Mouse (Mus musculus): ENCODE data around the gene Neurl4.
"Not testable (repeated sequence)": the region's sequence is repeated elsewhere in the genome, so short reads cannot be mapped to it uniquely, and the experiment has no call there.

Neurl4 gene

DNA sequence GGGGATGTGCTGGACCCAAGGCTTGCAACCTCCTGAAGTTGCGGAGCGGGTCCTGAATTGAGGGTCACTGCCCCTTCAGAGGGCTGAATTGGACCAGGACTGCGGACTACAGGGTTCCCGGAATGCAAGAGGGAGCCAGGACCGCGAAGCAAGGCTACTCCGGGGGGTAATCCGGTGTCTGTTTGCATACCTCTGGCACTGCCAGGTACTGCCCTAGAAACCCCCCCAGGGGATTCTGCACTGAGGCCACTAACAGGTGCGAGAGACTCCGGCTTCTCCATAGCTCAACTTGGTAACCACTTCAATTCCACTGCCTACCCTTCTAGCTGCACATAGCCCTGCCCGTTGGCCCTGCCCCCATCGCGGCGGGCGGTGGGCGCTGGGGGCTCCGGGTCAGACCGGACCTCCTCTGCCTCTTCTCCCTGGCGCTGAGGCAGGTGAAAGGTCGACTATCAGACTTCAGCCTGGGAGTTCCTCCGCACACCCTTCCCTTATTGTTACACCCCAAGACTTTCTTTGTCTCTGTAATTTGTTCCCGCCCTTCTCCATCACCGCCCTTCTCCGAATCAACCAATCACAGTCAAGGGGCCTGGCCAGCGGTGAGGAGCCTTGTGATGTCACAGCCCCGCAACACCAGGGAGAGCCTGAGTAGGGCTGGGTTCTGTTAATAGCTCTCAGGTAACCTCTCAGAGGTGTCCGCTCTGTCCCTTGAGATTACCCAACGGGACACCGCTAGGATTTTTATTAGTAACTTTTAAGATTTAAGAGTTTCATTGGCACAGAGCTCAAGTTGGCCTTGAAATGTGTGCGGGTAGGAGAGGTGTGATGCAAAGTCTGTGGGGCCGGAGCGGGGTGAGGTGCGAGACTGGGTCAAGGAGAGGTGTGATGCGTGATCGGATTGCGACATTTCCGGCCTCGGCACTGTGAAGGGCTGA is at the start of gene Neurl4, which contains the start of gene 2810408A11Rik:
Neurl4 (plus strand) TSS at position 602 of the 935 bp plus-strand sequence.
2810408A11Rik (minus strand) TSS at position 517 of the 935 bp plus-strand sequence.
- DNase-seq (ENCODE audit: low read depth, low spot score): peak; percentile 97

DNA sequence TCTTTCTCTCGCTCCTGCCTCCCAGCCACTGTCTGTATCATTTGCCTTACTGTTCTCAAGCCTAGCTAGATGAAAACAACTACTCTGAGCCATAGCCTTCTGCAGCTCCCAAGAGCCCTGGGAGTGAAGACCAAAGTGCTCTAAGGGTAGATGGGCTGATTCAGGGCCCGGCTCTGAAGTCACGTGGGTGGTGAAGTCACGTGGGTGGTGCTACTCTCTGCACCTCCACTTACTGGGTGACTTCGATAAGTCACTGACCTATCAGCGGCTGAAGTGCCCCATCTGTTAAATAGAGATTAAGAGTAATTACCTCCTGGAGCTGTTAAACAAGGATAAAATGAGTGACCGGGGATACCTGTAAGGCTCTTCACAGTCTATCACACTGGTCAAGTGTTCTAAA is 46.9 kb upstream of the Neurl4 start:
- DNase-seq (ENCODE audit: low read depth, low spot score): no peak

DNA sequence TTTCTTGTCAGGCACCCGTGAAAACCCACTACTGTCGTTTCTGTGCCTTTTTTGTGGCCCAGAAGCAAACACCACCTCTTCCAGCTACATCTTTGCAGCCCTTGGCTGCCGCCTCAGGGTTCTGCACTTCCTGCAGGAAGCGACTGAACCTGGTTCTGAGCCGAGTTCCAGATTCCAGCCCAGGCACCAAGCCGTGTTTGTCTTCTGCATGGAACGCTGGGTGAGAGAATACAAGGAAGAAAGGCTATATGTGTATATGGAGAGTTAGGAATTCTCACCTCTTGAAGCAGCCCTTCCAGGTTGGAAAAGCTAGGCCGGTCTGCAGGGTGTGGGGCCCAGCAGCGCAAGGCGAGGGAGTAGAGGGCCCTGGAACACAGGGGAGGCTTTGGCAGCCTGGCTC is 46.2 kb upstream of the Neurl4 start:
- no peak for DNase-seq (ENCODE audit: low read depth, low spot score)

DNA sequence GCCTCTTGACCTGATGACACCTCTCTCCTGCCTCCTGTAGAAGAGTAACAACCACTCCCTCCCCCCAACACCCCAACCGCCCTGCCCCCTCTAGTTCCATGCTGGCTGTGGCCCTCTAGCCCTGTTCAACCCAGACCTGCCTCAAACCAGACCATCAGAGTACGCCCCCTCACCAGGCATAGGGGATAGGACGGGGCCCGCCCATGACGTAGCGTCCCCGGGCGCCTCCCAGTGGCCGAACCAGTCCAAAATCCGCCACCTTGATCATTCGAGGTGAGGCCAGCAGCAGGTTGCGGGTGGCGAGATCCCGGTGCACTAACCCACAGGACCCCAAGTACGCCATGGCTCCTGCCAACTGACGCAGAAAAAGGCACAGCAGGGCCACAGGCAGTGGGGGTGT is 45.5 kb upstream of the Neurl4 start:
- no peak for DNase-seq (ENCODE audit: low read depth, low spot score)

DNA sequence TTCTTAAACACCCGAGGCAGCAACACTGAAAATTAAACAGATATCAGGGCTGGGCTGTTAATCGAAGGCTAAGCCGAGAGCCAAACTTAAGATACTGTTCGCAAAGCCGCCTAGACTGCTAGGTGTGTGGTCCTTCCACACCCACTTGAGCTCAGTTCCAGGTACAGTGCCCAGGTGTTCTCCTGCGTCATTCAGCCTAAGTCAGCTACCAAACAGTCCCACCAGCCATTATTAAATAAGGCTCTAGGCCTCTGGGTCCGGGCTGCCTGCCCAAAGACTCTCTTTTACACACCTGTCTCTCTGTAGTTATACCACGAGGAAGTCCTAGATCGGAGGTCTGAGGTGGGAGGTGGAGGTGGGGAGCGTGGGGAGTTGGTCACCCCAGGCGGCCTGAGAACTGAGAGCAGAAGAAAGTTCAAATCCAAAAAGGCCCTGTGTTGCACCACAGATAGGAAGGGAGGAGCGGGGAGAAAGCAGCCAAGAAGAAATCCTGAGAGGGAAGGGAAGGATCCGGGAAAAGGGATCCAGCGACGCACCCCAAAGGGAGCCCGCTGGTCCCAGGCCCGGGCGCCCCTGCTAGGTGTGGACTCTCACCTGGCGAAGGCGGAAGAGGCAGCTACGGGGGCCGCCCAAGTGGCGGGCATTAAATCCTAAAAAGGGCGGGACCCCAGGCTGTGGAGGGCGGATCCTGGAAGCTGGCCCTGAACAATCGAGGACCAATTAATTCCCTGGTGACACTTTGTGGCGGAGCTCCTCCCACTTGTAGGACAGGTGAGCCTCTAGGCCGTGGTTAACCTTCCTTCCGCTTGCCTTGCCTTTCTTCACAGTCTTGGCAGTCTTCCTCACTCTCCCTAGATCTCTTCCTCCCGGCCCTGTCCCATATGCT is 42.5 kb upstream of the Neurl4 start, which contains the start of gene Tnk1:
Tnk1 (minus strand) TSS at position 618 of the 886 bp plus-strand sequence.
- DNase-seq (ENCODE audit: low read depth, low spot score): no peak

DNA sequence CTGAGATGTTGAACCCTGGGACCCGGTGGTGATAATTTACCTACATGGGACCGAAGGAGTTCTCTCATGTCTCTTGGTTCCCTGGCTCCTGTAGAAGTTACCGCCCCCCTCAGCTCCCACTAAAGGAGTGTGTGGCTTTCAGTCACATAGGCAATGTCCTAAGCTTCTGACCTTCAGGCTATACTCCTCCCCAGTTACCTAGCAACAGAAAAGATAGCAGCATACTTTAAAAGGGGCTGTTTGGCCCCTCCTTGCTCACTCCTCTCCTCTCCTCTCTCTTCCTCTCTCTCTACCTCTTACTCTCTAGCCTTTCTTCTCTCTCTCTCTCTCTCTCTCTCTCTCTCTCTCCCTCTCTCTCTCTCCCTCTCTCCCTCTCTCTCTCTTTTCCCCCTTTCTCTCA is 37.1 kb upstream of the Neurl4 start:
- DNase-seq (ENCODE audit: low read depth, low spot score): not testable (repeated sequence)

DNA sequence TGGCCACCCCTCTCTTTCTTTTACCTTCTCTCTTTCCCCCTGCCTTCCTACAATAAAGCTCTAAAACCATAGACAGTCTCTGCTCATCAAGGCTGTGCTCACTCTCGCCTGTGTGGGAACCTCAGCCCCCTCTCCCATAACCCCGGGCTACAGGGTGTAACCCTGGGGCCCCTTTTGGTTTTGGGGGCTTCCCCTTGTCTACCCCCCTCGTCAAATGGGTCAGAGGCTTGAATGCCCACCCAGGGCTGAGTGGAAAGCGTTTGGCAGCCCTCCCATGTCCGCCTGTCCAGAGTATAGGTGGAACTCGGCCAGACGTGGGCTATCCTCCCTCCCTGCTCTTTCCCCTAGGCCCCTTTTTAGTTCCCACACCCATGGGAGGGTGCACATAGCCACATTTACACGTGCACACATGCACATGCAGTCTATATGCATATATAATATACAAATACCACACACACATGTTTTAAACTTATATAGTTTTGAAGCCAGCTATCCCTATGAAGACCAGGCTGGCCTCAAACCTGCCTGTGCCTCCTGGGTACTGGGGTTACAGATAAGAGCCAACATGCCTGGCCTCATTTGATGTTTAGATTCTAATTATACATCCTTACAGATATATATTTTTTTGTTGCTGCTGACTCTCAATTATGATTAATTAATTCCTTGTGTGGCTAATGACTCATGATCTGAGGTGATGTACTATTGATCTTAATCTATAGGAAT is 36.6 kb upstream of the Neurl4 start:
- no peak for DNase-seq (ENCODE audit: low read depth, low spot score)

DNA sequence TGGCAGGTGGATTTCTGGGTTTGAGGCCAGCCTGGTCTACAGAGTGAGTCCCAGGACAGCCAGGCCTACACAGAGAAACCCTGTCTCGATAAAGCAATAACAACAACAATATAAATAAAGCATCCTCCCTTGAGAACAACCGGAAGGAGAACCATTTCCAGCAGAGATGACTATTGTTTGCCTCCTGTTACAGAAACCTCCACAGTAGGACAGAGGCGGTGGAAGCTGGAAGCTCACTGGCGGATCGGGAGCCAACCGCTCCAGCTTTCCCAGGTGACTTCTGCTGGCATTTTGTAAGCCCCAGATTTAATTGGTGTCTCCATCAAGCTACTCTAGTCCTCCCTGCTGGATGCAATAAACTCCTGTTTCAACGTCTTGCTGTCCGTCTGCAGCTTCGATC is 35.3 kb upstream of the Neurl4 start:
- DNase-seq (ENCODE audit: low read depth, low spot score): no peak

DNA sequence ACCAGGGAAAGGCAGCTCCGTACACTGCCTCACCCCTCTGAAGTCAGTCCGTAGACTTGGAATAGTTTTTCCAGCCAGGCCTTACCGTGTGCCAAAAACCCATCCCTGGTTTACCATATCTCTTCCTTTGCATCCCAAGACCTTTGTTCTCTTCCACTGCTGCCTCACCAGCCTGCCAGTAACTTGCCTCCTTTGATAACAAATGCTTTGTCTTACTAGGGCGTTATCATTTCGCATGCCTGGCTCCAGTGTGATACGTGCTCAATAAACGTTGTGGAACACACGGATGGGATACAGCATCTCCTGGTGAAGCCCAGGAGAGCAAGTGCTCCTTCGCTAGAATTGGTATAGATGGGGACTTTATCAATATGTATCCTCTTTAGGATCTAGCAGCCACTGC is 33.5 kb upstream of the Neurl4 start:
- DNase-seq (ENCODE audit: low read depth, low spot score): no peak

DNA sequence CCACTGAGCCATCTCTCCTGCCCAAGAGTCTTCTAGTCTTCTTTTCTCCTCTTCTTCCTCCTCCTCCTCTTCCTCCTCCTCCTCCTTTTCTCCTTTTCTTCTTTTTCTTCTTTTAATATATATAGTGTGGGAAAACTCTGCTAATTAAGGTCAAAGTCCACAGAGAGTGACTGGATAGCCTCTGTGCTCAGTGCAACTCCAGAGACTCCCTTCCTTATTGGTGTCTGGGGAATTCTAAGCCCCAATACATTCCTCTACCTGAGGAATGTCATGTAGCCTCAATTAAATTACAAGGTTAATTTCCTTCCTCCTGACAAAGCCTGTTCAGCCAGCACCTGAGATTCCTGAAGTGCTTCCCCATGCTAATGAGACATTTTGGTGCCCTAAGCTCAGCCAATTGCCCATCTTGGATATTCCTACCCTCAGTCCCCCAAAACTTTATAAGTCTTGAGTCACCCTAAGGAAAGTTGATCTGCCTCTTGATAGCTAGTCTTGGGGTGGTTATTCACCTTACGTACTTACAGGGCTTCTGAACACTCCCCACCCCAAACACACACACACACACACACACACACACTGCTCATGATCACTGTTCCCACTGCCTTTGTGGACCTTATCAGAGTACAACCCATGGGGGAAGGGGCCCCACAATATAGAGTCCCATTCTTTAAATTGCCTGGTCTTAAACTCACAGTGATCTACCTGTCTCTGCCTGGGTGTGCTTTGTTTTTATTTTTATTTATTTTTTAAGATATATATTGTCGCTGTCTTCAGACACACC is 30.4 kb upstream of the Neurl4 start:
- DNase-seq (ENCODE audit: low read depth, low spot score): no peak

DNA sequence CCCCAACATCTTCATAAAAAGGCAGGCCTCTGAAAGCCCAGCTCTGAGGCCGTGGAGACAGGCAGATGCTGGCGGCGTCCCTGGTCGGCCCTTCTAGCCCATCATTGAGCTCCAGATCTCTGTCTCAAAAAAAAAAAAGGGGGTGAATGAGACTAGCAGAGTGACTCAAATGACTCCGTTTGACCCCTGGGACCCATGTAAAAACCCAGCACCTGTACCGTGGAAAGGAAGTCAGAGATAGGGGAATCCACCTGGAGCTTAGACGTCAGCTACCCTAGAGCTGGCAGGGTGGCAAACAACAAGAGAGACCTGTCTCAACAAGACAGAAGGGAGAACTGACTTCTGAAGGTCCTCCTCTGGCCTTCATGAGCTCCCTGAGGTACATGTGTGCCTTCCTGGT is 29.1 kb upstream of the Neurl4 start:
- DNase-seq (ENCODE audit: low read depth, low spot score): no peak

DNA sequence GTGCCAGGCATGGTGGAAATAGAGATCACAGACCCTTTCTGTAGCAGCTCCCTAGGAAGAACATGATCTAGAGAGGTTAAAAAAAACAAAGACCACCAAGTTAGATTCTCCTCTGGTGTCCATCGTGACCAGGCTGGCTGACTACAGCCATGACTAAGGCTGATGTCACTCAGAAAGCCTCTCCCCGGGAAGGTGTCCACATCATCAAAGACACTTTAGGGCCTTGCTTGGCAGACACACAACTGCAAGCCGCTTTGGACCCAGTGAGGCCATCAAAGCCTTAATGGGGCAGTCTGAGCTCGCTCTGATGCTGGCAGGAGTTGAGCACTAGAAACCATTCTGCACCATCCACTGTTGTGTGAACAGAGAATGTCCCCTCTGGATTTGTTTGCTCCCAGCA is 28.4 kb upstream of the Neurl4 start:
- no peak for DNase-seq (ENCODE audit: low read depth, low spot score)

DNA sequence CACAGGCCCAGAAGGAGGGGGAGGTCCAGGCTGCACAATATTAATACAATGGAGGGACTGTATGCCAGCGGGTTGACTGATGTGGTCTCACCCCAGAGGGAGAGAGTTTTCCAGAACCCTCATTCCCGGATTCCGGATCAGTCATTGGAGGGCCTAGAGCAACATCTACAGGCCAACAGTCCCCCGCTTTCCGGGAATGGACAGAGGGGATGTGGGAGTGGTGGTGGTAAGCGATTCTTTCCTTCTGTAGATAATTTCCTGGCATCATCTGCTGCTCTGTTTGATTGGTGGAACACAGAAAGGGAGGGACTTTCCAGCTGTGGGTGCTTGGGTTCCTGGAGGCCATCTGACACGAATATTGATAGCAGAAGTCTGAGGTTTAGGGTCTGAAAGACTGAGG is 24.7 kb upstream of the Neurl4 start:
- no peak for DNase-seq (ENCODE audit: low read depth, low spot score)

DNA sequence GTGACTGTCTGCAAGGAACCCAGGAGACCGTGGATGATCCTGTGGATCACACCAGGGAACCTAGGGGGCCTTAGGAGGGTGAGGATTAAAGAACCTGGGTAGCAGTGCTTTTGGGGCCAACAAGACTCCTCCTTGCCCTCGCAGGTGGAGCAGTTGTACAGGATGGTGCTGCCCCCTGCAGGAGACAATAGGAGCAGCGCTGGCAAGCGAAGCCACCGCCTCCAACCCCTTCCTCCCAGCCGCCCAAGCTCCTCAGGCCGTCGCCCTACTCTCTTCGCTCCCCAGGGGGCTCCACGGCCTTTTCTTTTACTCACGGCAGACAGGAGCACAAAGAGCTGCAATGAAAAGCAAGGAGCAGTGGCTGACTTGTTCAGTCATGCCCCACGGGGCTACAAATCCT is 24.0 kb upstream of the Neurl4 start:
- peak; percentile 83 for DNase-seq (ENCODE audit: low read depth, low spot score)

DNA sequence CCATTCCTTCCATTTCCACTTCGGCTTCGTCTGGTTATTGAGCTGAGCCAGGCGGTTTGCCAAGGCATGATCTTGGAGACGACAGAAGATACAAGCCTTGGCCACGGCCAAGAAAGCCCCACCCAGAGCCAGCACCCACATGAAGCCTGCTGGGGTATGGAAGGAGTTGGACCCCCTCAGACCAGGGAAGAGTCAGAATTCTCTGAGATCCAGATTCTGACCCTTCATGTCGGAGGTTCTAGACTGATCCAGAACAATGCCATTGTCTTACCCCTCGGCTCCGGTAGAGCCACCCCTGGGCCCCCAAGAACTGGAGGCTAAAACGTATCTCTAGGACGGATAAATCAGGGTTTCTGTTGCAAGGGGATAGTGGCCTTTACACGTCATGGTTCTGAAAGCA is 23.0 kb upstream of the Neurl4 start, which contains the start of gene Tmem95:
Tmem95 (minus strand) TSS at position 141 of the 400 bp plus-strand sequence.
- no peak for DNase-seq (ENCODE audit: low read depth, low spot score)

DNA sequence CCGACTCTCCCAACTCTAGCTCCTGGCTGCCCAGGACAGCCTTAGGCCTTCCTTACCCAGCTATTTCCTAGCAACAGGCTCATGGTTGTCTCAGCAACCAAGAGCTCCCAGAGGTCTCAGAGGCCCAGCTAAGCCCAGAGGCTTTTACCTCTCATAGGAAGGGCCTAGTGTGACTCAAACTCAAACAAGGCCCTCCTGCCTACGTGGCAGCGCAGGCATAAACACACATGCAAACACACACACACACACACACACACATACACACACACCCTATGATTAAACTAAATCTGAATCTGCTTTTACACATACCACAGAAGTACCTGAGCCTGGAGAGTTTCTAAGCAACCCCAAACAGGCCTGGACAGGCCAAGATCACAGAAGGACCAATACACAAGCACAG is 22.5 kb upstream of the Neurl4 start:
- no peak for DNase-seq (ENCODE audit: low read depth, low spot score)

DNA sequence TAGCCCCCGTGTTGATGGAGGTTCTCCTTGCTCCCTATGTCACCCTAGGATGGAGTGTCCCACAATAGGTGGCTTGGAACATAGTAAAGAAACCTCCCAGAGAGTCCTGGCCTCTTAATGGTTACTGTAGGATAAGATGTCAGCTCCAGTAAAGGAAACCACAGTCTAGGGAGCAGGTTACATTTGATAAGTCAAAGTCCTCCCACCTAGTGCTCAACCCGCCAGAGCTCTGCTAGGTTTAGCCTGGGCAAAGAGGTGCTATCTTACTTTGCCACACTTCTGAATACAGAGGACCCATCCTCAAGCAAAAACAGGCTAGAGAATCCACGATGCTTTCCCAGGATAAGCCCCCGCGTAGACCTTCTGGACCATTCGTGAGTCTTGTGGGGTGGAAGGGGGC is 21.9 kb upstream of the Neurl4 start:
- DNase-seq (ENCODE audit: low read depth, low spot score): no peak

DNA sequence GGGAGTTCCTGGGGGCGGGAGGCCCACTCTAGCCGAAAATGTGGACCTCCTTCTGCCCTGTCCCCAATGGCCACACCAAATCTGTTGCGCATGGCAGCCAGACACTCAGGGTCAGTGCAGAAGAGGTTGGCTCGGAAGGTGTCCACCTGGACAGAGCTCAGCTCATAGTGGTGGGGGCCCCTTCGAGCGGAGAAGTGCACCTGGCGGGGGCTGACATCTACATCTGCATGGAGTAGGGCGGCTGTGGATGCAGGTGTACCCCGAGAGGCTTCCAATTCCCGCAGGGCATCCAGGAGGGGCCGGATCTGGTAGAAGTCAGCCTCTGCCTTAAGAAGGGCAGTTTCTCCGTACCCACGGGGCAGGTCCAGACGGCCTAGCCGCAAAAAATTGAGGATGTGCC is 21.2 kb upstream of the Neurl4 start:
- no peak for DNase-seq (ENCODE audit: low read depth, low spot score)

DNA sequence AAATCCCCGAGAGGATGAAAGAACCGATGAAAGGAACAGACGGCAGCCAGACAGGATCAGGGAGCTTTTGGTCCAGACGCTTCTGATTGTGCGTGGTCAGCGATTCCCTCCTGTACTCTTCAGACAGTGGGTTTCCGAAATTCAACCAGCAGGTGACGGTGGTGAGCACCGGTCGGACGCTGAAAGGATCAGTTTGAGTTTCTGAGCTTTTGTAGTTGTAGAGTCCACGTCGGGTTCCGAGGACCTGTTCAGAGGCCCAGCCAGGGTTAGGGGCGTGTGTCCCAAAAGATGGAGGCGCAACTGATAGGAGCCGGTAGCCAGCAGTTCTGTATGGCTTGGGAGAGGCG is 20.4 kb upstream of the Neurl4 start:
- DNase-seq (ENCODE audit: low read depth, low spot score): peak; percentile 79

DNA sequence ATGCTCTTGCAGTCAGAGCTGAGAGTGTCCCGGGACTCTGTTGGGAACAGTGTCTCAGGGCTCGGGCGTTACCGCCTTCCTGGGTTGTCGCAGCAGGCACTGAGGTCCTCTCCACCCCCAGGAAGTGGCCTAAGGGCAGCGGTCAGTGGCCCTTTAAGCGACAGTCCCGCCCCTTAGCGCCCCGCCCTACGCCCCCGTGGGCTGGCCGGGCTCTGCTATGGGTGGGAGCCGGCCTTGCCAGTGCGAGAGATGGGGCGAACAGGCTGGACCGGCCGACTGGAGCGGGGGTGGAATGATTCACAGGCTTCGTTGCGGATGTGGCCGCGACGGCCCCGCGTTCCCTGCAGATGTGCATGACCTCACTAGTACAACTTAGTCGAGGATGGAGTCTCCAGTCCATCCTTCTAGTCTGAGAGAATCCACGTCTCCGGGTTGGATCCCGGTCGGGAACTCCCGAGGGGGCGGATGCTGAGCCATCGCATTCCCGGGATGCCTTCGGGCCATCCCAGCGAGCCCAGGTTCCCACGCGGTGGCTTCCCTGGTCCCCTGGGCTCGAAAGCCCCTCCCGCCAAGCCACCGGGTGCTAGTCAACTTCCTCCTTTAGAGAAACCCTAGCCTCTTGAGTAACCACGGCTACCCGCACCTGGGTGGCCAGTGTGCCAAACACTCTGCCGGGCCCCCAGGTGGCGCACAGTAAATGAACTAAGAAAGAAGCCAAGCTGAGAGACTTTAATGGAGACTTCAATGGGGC is 19.8 kb upstream of the Neurl4 start, which contains the start of gene Kctd11:
Kctd11 (minus strand) TSS at position 554 of the 751 bp plus-strand sequence.
- peak; percentile 59 for DNase-seq (ENCODE audit: low read depth, low spot score)

All from forelimb bud, embryonic 11.5 days (tissue).